Mouse (Mus musculus): Measurements from ENCODE around the gene G6pc2.

DNA sequence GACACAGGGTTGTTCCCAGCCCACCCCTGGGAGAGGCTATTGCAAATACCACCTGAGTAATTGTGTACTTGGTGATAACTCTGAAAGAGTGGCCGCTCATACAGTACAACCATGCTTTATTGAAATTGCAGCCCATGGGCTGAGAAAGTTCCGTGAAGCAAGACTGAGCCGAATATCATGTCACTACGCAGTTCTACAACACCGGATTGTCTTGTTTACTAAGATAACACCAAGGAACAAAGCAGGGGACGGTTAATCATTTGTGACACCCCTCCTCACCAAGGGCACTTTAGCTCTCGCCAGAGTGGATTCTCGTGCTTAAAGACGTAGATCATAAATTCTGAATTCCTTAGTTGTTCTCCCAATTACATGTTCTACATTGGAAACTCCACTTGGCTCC is 28.4 kb downstream of the G6pc2 start:
- no peak for TF ChIP-seq POLR2A (IDR thresholded peaks at IDR 0.05; ENCODE audit: insufficient read depth, low read depth, low read length)
- no peak for TF ChIP-seq CTCF (IDR thresholded peaks at IDR 0.05; ENCODE audit: insufficient read depth, low read depth, low read length)

Measured in olfactory bulb, adult 2 months (tissue).